Mouse (Mus musculus) thymus, adult 2 months (tissue): Measurements from ENCODE around the gene Dkk3. TPM values are rescaled to one million over a fixed set of nuclear protein-coding genes. Genes with fewer than 3 reads are reported as not detected.
"Not testable (repeated sequence)": the region's sequence is repeated elsewhere in the genome, so short reads cannot be mapped to it uniquely, and the experiment has no call there.

Source experiments
- DNase-seq: peaks from one replicate; pipeline ENCODE4 v3.0.0; 2021
- H3K27ac ChIP-seq: fragments of 200-500 bp; 2 replicates; pipeline ENCODE4 v1.5.1; 2012; ENCODE audit warnings: low read length, control low read depth; ENCODE audit not compliant: control insufficient read depth, insufficient read depth
- H3K27me3 ChIP-seq: fragments of 200-500 bp; 2 replicates; pipeline ENCODE4 v1.6.1; 2012; ENCODE audit warnings: mild to moderate bottlenecking, low read length, moderate library complexity, mixed read lengths; ENCODE audit not compliant: control insufficient read depth, insufficient read depth
- H3K36me3 ChIP-seq: fragments of 200-500 bp; 2 replicates; pipeline ENCODE4 v1.6.1; 2012; ENCODE audit warnings: mild to moderate bottlenecking, low read length, moderate library complexity; ENCODE audit not compliant: control insufficient read depth, insufficient read depth
- H3K4me1 ChIP-seq: fragments of 200-500 bp; replicated peaks from 2 replicates; pipeline ENCODE4 v1.6.1; 2012; ENCODE audit warnings: low read length; ENCODE audit not compliant: control insufficient read depth, insufficient read depth
- H3K4me3 ChIP-seq: fragments of 200-500 bp; 2 replicates; pipeline ENCODE4 v1.5.1; 2012; ENCODE audit warnings: mild to moderate bottlenecking, low read length, control low read depth, moderate library complexity; ENCODE audit not compliant: control insufficient read depth, insufficient read depth
- CTCF ChIP-seq: fragments of 200-500 bp; IDR thresholded peaks from 2 replicates; pipeline ENCODE4 v1.5.1; 2012; ENCODE audit warnings: mild to moderate bottlenecking, control low read depth, low read length, moderate library complexity, borderline replicate concordance; ENCODE audit not compliant: control insufficient read depth, poor library complexity, insufficient read depth; ENCODE audit errors: extremely low read depth
- POLR2A ChIP-seq: fragments of 200-500 bp; IDR thresholded peaks from 2 replicates; pipeline ENCODE4 v1.6.1; 2012; ENCODE audit warnings: mild to moderate bottlenecking, low read length, control low read depth, moderate library complexity; ENCODE audit not compliant: control insufficient read depth, poor library complexity, insufficient read depth; ENCODE audit errors: extremely low read depth
- WGBS: fragments of 180-500 bp; shearing (Covaris S2); methylation state at CpG from one replicate; pipeline ENCODE4 v1.1.7; 2018; 5-methylcytosine and 5-hydroxymethylcytosine counted together
- polyA plus RNA-seq: library from polyadenylated mRNA; depleted of rRNA; stranded (reverse); fragments of >200 nt; gene quantifications from 2 replicates; pipeline ENCODE4 v1.2.3, GENCODE M21; 2012

The Dkk3 gene
- polyA plus RNA-seq, 1 experiment: 5.9 TPM

DNA sequence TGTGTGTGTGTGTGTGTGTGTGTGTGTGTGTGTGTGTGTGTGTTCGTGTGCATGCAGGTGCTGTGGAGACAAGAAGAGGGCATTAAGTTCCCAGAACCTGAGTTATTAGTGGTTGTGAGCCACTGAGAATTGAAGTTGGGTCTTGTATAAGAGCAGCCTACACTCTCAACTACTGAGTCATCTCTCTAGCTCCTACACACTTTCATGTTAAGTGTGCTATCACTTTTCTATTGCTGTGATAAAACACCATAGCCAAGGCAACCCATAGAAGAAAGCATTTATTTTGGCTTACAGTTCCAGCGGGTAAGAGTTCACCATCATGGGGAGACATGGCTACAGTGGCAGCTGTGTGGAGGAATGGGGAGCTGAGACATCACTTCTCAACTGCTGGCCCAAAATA, 17.8 kb upstream of the Dkk3 start:
- TF ChIP-seq POLR2A: no peak
- TF ChIP-seq CTCF: no peak
- no peak for DNase-seq
- 94% methylated on average over 2 of the region's 2 CpGs for WGBS

DNA sequence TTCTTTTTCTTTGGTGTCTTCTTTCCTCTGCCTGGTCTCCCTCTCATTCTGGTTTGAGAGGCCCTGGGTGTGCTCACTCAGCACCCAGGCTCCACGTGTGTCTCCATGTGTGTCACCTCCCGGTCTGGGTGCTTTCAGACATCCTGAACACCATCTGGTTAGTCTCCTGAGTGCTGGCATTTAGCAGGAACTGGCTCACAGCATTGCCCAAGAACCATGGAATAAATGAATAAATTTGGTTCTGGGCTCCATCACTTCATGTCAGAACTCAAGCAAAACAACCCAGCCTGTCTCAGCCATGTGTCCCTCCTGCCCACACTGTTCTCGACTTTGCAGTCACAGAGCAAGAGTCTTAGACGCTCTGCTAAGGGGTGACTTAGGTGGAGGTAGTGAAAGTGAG, 13.8 kb upstream of the Dkk3 start:
- no peaks in the 10 kb centered on the region for H3K27me3 ChIP-seq
- TF ChIP-seq CTCF: no peak
- TF ChIP-seq POLR2A: no peak
- no peak for DNase-seq
- H3K36me3 ChIP-seq: no peaks in the 10 kb centered on the region
- H3K4me3 ChIP-seq: no peak overlapping the region
- H3K4me1 ChIP-seq: no peaks in the 10 kb centered on the region
- 90% methylated on average over 4 of the region's 4 CpGs for WGBS
- no peak overlapping the region for H3K27ac ChIP-seq

More for the DNA sequence above, 17.8 kb upstream of the Dkk3 start:
- no peaks in the 10 kb centered on the region for H3K27me3 ChIP-seq
- no peaks in the 10 kb centered on the region for H3K4me1 ChIP-seq
- no peak overlapping the region for H3K27ac ChIP-seq
- no peak overlapping the region for H3K4me3 ChIP-seq
- H3K36me3 ChIP-seq: no peaks in the 10 kb centered on the region

DNA sequence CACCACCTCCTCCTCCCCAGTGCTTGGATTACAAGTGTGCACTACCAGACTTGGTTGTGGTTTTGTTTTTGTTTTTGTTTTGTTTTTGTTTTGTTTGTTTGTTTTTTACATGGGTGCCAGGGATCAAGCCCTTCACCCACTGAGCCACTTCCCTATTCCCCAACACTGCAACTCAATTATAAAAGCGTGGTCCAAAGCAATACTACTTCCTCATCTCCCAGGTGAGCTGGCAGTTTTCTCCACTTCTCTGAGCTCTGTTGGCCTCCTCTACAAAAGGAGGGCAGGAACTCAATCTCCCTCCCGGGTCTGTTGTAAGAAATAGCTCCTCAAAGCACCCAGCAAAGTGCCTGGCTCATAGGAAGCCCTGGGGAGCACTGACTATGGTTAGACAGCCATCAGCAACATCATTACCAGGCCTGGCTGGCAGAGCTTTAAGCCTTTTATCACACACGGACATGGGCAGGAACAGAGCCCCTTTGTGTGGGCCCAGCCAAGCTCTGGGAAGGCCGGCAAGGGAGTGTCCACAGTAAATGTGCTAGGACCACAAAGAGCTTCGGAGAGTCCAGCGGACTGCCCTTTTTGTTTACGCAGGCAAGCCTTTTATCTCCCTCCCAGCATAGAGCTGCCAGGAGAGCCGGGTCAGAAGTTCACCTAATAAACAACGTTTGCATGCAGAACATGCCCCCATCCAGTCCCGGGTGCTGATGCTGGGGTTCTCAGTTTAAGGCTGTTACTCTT, 11.3 kb upstream of the Dkk3 start:
- DNase-seq: no peak
- 73% methylated on average over 10 of the region's 10 CpGs for WGBS
- TF ChIP-seq CTCF (no peak), POLR2A (no peak)
- H3K4me3 ChIP-seq: no peak overlapping the region
- no peaks in the 10 kb centered on the region for H3K36me3 ChIP-seq
- H3K27ac ChIP-seq: no peak overlapping the region
- no peaks in the 10 kb centered on the region for H3K27me3 ChIP-seq
- H3K4me1 ChIP-seq: no peaks in the 10 kb centered on the region

DNA sequence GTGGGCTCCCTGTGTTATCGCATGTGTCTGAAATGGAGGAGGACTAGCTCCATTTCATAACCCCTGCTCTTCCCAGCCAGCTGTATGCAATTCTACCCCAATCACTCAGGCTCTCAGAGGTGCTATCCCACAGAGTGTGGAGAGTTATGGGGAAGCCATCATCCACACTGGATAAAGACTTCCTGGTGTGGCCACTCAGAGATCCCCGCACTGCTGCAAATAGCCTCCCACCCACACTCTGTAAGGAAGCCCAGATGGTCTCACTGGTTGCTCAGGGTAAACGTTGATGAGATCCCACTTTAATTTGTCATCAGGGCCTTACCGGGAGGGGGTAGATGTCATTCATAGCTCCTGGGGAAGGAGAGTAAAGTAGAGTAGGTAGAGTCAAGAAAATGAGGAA, 6.7 kb upstream of the Dkk3 start:
- H3K4me3 ChIP-seq: no peak overlapping the region
- 84% methylated on average over 4 of the region's 4 CpGs for WGBS
- H3K27ac ChIP-seq: no peak overlapping the region
- TF ChIP-seq POLR2A (no peak), CTCF (no peak)
- H3K4me1 ChIP-seq: no peaks in the 10 kb centered on the region
- H3K27me3 ChIP-seq: no peaks in the 10 kb centered on the region
- no peak for DNase-seq
- H3K36me3 ChIP-seq: no peaks in the 10 kb centered on the region

DNA sequence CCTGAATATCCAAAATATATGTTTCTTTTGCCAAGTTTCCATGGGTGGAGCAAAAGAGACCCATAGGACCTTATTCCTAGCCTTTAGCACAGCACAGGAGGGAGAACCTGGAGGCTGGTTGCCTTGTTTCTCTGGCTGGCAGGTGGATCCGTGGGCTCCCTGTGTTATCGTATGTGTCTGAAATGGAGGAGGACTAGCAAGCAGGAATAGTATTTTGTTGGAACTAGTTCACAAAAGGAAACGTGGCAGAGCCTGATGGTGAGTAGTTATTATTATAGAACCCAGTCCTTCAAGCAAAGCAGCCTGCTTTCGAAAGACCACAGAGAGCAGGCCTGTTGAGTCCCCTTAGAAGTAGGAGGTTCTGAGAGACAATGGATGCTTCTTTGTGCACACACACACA, 6.2 kb upstream of the Dkk3 start:
- H3K36me3 ChIP-seq, H3K27me3 ChIP-seq, H3K4me1 ChIP-seq, DNase-seq, H3K27ac ChIP-seq, H3K4me3 ChIP-seq: not testable (repeated sequence)
- 97% methylated on average over 4 of the region's 4 CpGs for WGBS

DNA sequence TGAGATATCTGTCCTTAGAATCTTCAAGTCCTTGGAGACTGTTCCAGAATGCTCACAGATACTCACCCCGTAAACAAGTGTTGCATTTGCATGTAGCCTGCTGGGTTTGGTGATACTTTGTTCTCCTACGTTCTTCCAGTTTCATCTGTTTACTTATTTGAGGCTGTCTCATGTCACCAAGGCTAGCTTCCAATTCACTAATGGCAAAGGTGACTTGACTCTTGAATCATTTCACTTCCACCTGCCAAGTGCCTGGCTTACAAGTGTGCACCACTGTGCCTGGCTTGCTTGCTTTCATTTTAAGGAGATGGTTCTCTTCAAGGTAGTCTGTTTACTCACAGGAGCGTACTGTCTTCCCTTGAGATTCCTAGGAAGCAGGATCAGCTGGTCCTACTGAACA, 5.6 kb upstream of the Dkk3 start:
- H3K36me3 ChIP-seq: no peaks in the 10 kb centered on the region
- no peak for DNase-seq
- H3K4me1 ChIP-seq: no peaks in the 10 kb centered on the region
- WGBS: 96% methylated on average over 3 of the region's 3 CpGs
- TF ChIP-seq POLR2A (no peak), CTCF (no peak)
- H3K27me3 ChIP-seq: no peaks in the 10 kb centered on the region; the same call in 1 of the 2 replicates
- no peak overlapping the region for H3K4me3 ChIP-seq
- H3K27ac ChIP-seq: no peak overlapping the region

DNA sequence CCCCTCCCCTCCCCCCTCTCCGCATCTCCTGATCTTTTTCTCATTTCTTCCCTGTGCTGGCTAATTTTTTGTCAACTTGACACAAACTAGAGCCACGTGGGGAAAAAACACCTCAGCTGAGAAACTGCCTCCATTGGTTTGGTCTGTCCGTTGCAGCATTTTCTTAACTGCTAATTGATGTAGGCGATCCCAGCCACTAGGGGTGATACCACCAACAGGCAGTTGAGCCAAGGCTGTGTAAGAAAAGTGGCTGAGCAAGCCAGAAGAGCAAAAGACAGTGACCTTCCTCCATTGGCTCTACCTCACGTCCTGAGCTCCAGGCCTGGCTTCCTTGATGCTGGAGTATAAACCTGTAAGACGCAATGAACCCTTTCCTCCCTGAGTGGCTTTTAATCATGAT, 978 bp upstream of the Dkk3 start:
- WGBS: 61% methylated on average over 6 of the region's 6 CpGs
- no peak for DNase-seq
- Histone ChIP-seq H3K27ac (no peak overlapping the region), H3K27me3 (peaks cover 11% of the 10 kb centered on the region), H3K36me3 (no peaks in the 10 kb centered on the region), H3K4me1 (no peaks in the 10 kb centered on the region), H3K4me3 (no peak overlapping the region)
- TF ChIP-seq CTCF (no peak), POLR2A (no peak)
